Mouse (Mus musculus): ENCODE measurements around the gene Fam186b.

DNA sequence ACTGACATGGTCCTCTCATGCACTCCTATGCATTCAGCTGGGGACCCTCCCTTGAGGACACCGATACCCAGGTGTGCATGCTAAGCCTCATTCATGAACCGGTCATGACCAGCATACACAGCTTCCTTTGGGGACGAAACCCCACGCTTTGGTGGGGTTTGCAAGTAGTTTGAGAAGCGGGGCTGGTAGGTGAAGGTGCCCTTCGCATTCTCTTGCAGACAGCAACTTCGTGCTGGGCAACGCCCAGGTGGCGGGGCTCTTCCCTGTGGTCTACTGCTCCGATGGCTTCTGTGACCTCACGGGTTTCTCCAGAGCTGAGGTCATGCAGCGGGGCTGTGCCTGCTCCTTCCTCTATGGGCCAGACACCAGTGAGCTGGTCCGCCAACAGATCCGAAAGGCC is 69.6 kb downstream of the Fam186b start:
- TF ChIP-seq POLR2A (IDR thresholded peaks at IDR 0.05; ENCODE audit: extremely low read depth, insufficient read depth, low read length) = no peak
- TF ChIP-seq CTCF (IDR thresholded peaks at IDR 0.05; ENCODE audit: low read depth, low read length) = no peak
